Mouse (Mus musculus) liver, embryonic 15.5 days (tissue): ENCODE results near the gene Nol4l. TPM values are rescaled to one million over a fixed set of nuclear protein-coding genes. Genes with fewer than 3 reads are reported as not detected.

Experiments used
- ATAC-seq: fragments of 200-750 bp; cut with Nextera tagmentation; 2 replicates; pipeline ENCODE4 v1.8.0; 2017; ENCODE audit warnings: moderate number of reproducible peaks, mild to moderate bottlenecking, moderate library complexity; ENCODE audit not compliant: insufficient read depth
- H3K27ac ChIP-seq: fragments of 300-500 bp; sonication (generic); replicated peaks from 2 replicates; pipeline ENCODE4 v1.5.1; 2015; ENCODE audit warnings: mild to moderate bottlenecking, inconsistent platforms
- H3K27me3 ChIP-seq: fragments of 300-500 bp; sonication (generic); 2 replicates; pipeline ENCODE4 v1.6.1; 2015; ENCODE audit warnings: mild to moderate bottlenecking, inconsistent platforms
- H3K36me3 ChIP-seq: fragments of 300-500 bp; sonication (generic); replicated peaks from 2 replicates; pipeline ENCODE4 v1.6.1; 2015; ENCODE audit warnings: moderate library complexity, mild to moderate bottlenecking, inconsistent platforms
- H3K4me1 ChIP-seq: fragments of 300-500 bp; sonication (generic); replicated peaks from 2 replicates; pipeline ENCODE4 v1.6.1; 2015; ENCODE audit warnings: inconsistent platforms
- H3K4me2 ChIP-seq: fragments of 300-500 bp; sonication (generic); 2 replicates; pipeline ENCODE4 v1.6.1; 2015; ENCODE audit warnings: moderate library complexity, mild to moderate bottlenecking, inconsistent platforms
- H3K4me3 ChIP-seq: fragments of 300-500 bp; sonication (generic); replicated peaks from 2 replicates; pipeline ENCODE4 v1.5.1; 2015; ENCODE audit warnings: mild to moderate bottlenecking, inconsistent platforms
- H3K9ac ChIP-seq: fragments of 300-500 bp; sonication (generic); 2 replicates; pipeline ENCODE4 v1.6.1; 2015; ENCODE audit warnings: moderate library complexity, mild to moderate bottlenecking, inconsistent platforms
- H3K9me3 ChIP-seq: fragments of 300-500 bp; sonication (generic); replicated peaks from 2 replicates; pipeline ENCODE4 v1.6.1; 2016; ENCODE audit warnings: inconsistent platforms
- WGBS: fragments of 180-500 bp; shearing (Covaris S2); methylation state at CpG from one replicate; pipeline ENCODE4 v1.1.7; 2015; ENCODE audit warnings: mixed read lengths; ENCODE audit not compliant: insufficient replicate concordance; 5-methylcytosine and 5-hydroxymethylcytosine counted together
- polyA plus RNA-seq: library from polyadenylated mRNA; unstranded; fragments of >200 nt; fragmentation: Nextera tagmentation; extraction: Ambion mirVana; gene quantifications from 2 replicates; pipeline ENCODE4 v1.2.1, GENCODE M21; 2015

Nol4l gene
- polyA plus RNA-seq, 1 experiment from 2014 or later = 4.9 TPM

GRCm38 (mm10) chr2:153481861-153482120 is 48.0 kb downstream of the Nol4l start:
- WGBS = 81% methylated on average over 2 of the region's 2 CpGs
- no peaks in the 10 kb centered on the region for H3K9me3 ChIP-seq
- H3K9ac ChIP-seq = no peak overlapping the region
- no peak overlapping the region for H3K4me2 ChIP-seq
- no peak overlapping the region for H3K4me3 ChIP-seq
- ATAC-seq = no peak
- H3K4me1 ChIP-seq = peaks cover 71% of the 10 kb centered on the region
- H3K36me3 ChIP-seq = peaks cover 22% of the 10 kb centered on the region; the same call in 1 of the 2 replicates
- H3K27me3 ChIP-seq = no peaks in the 10 kb centered on the region
- 0 out of 2 replicates have a peak overlapping the region, but pooled peaks have one; percentile 49 for H3K27ac ChIP-seq

GRCm38 (mm10) chr2:153481108-153481860 is 48.5 kb downstream of the Nol4l start:
- no peak overlapping the region for H3K4me3 ChIP-seq
- H3K36me3 ChIP-seq = peaks cover 22% of the 10 kb centered on the region; the same call in 1 of the 2 replicates
- no peaks in the 10 kb centered on the region for H3K27me3 ChIP-seq
- H3K4me1 ChIP-seq = peaks cover 71% of the 10 kb centered on the region
- no peak overlapping the region for H3K9ac ChIP-seq
- peak overlapping the region; percentile 49 for H3K27ac ChIP-seq
- WGBS = 66% methylated on average over 7 of the region's 7 CpGs
- ATAC-seq = no peak
- no peaks in the 10 kb centered on the region for H3K9me3 ChIP-seq
- H3K4me2 ChIP-seq = no peak overlapping the region

GRCm38 (mm10) chr2:153479486-153479885 is 50.3 kb downstream of the Nol4l start:
- Histone ChIP-seq H3K4me1 (peaks cover 78% of the 10 kb centered on the region), H3K36me3 (peaks cover 22% of the 10 kb centered on the region; the same call in 1 of the 2 replicates)
- ATAC-seq = peak; percentile 3; the same call in 1 of the 2 replicates

DNA sequence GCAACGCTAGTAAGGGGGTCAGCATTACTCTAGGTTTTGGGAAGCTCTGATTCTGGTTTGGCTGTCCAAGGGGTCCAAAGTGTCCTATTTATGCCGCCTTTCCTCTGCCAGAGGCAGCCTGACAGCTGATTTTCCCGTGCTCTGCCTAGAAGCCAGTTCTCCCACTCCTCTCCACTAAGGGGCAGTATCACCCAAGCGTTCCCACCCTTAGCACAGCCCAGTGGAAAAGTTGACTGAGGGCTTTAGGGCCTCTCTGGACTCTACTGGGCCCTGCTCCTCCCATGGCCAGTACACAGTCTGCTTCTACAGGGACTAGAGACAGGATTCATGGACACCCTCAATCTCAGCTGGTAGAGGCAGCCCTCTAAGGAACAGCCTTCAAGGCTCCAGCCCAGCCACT is 51.2 kb downstream of the Nol4l start:
- H3K4me3 ChIP-seq = no peak overlapping the region
- no peak overlapping the region for H3K4me2 ChIP-seq
- H3K9me3 ChIP-seq = no peaks in the 10 kb centered on the region
- no peaks in the 10 kb centered on the region for H3K27me3 ChIP-seq
- WGBS = 13% methylated on average over 4 of the region's 4 CpGs
- peaks cover 69% of the 10 kb centered on the region for H3K4me1 ChIP-seq
- peaks cover 22% of the 10 kb centered on the region; the same call in 1 of the 2 replicates for H3K36me3 ChIP-seq
- 0 out of 2 replicates have a peak overlapping the region, but pooled peaks have one; percentile 6 for H3K9ac ChIP-seq
- ATAC-seq = peak; percentile 55
- peak overlapping the region; percentile 58 for H3K27ac ChIP-seq

More at GRCm38 (mm10) chr2:153479486-153479885, 50.3 kb downstream of the Nol4l start:
- Histone ChIP-seq H3K9ac (no peak overlapping the region; the same call in 1 of the 2 replicates), H3K4me3 (no peak overlapping the region), H3K9me3 (no peaks in the 10 kb centered on the region), H3K27me3 (no peaks in the 10 kb centered on the region), H3K27ac (peak overlapping the region; percentile 58), H3K4me2 (no peak overlapping the region)
- 27% methylated on average over 1 of the region's 1 CpGs for WGBS

DNA sequence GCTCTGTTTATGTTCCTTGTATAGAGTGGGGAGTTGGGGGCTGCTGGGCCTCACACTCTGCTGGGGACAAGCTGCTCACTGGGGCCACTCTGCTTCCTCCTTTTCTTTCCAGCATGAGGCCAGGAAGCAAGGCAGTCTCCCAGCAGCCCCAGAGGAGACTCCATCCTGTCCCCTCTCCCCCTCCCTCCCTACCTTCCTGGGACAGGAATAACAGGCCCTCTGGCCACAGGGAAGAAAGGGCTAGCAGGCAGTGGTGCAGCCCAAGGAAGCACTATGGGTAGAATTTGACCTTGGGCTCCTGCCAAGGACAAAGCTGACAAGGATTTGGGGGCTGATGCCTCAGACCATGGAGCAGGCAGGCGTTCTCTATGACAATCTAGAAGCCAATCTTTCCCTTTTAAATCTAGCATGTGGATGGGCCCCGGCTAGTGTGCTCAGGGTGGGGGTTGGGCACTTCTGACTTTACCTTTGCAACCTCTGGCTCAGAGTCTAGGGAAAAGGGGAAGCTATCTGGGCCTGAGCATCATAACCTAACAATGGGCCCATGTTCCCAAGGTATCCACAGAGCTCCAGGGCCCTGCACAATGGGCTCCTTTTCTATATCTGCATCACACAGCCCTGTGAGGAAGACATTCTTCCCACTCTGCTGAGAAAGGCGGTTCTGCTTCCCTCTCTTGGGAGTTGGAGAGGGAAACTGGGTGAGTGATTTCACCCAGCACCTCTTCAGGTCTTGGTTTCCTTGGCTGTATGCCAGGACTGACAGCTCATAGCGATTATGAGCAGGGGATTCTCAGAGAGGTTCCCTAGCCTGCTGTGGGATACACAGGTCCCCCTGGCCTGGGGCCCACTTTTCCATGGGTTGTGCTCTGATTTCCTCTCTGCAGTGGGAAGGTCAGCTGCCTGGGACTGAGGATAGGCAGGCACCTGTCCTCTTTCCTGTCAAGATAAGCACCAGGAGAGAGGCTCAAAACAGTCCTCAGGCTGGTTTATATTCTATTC is 54.4 kb downstream of the Nol4l start:
- no peak overlapping the region for H3K4me2 ChIP-seq
- H3K27ac ChIP-seq = peak overlapping the region; percentile 51
- no peaks in the 10 kb centered on the region for H3K27me3 ChIP-seq
- no peak overlapping the region for H3K4me3 ChIP-seq
- 52% methylated on average over 4 of the region's 4 CpGs for WGBS
- H3K9me3 ChIP-seq = no peaks in the 10 kb centered on the region
- peaks cover 40% of the 10 kb centered on the region for H3K4me1 ChIP-seq
- H3K9ac ChIP-seq = no peak overlapping the region
- peaks cover 23% of the 10 kb centered on the region; the same call in 1 of the 2 replicates for H3K36me3 ChIP-seq
- ATAC-seq = no peak

GRCm38 (mm10) chr2:153470983-153471382 is 58.8 kb downstream of the Nol4l start:
- WGBS = 61% methylated on average over 3 of the region's 3 CpGs
- H3K27me3 ChIP-seq = no peaks in the 10 kb centered on the region
- no peak overlapping the region for H3K4me3 ChIP-seq
- ATAC-seq = no peak
- H3K4me2 ChIP-seq = no peak overlapping the region
- 0 out of 2 replicates have a peak, but pooled peaks cover 18% of the 10 kb centered on the region for H3K36me3 ChIP-seq
- peaks cover 23% of the 10 kb centered on the region for H3K4me1 ChIP-seq
- H3K9ac ChIP-seq = no peak overlapping the region
- H3K27ac ChIP-seq = no peak overlapping the region
- H3K9me3 ChIP-seq = no peaks in the 10 kb centered on the region

GRCm38 (mm10) chr2:153469764-153470163 is 60.0 kb downstream of the Nol4l start:
- 68% methylated on average over 4 of the region's 4 CpGs for WGBS
- ATAC-seq = 0 out of 2 replicates have a peak, but pooled peaks have one; percentile 20
- Histone ChIP-seq H3K4me3 (no peak overlapping the region), H3K27ac (no peak overlapping the region), H3K9ac (no peak overlapping the region), H3K36me3 (peaks cover 25% of the 10 kb centered on the region; the same call in 1 of the 2 replicates), H3K4me2 (no peak overlapping the region), H3K27me3 (no peaks in the 10 kb centered on the region), H3K4me1 (peaks cover 11% of the 10 kb centered on the region), H3K9me3 (no peaks in the 10 kb centered on the region)

- H3K27ac ChIP-seq = no peak overlapping the region
- WGBS = 83% methylated on average over 2 of the region's 2 CpGs
- no peak for ATAC-seq
Measured at GRCm38 (mm10) chr2:153469317-153469716, 60.5 kb downstream of the Nol4l start.

GRCm38 (mm10) chr2:153467372-153467771 is 62.4 kb downstream of the Nol4l start:
- Histone ChIP-seq H3K4me2 (no peak overlapping the region), H3K36me3 (peaks cover 46% of the 10 kb centered on the region), H3K9me3 (no peaks in the 10 kb centered on the region), H3K4me3 (no peak overlapping the region), H3K4me1 (peaks cover 8% of the 10 kb centered on the region; the same call in 1 of the 2 replicates), H3K27ac (no peak overlapping the region), H3K9ac (no peak overlapping the region), H3K27me3 (no peaks in the 10 kb centered on the region)
- ATAC-seq = no peak
- 26% methylated on average over 1 of the region's 1 CpGs for WGBS

More at GRCm38 (mm10) chr2:153469317-153469716, 60.5 kb downstream of the Nol4l start:
- Histone ChIP-seq H3K27me3 (no peaks in the 10 kb centered on the region), H3K9ac (no peak overlapping the region), H3K4me1 (peaks cover 8% of the 10 kb centered on the region; the same call in 1 of the 2 replicates), H3K4me3 (no peak overlapping the region), H3K36me3 (peaks cover 30% of the 10 kb centered on the region; the same call in 1 of the 2 replicates), H3K9me3 (no peaks in the 10 kb centered on the region), H3K4me2 (no peak overlapping the region)

GRCm38 (mm10) chr2:153463257-153463656 is 66.5 kb downstream of the Nol4l start:
- H3K27me3 ChIP-seq = no peaks in the 10 kb centered on the region
- no peak overlapping the region for H3K4me3 ChIP-seq
- WGBS = 84% methylated on average over 3 of the region's 3 CpGs
- H3K4me2 ChIP-seq = no peak overlapping the region
- no peaks in the 10 kb centered on the region for H3K9me3 ChIP-seq
- peaks cover 34% of the 10 kb centered on the region for H3K36me3 ChIP-seq
- peaks cover 7% of the 10 kb centered on the region for H3K4me1 ChIP-seq
- H3K9ac ChIP-seq = no peak overlapping the region
- ATAC-seq = no peak
- no peak overlapping the region for H3K27ac ChIP-seq

- no peak for ATAC-seq
- 42% methylated on average over 3 of the region's 3 CpGs for WGBS
Measured at GRCm38 (mm10) chr2:153458022-153458441, 71.7 kb downstream of the Nol4l start.

More at GRCm38 (mm10) chr2:153458022-153458441, 71.7 kb downstream of the Nol4l start:
- Histone ChIP-seq H3K9me3 (no peaks in the 10 kb centered on the region), H3K9ac (no peak overlapping the region), H3K27ac (peak overlapping the region; percentile 64), H3K4me3 (no peak overlapping the region), H3K4me1 (peaks cover 54% of the 10 kb centered on the region), H3K4me2 (no peak overlapping the region), H3K27me3 (no peaks in the 10 kb centered on the region), H3K36me3 (peaks cover 12% of the 10 kb centered on the region)
